12 mouse cellular contexts compared by ENCODE assay signal in genomic region chr13:24187026-24187425, GRCm38 (mm10).
"Had no signal": no experiment of that assay in that cellular context is flagged by ENCODE, and none has a peak within 500 bp of the region (broad histone marks: within the 10 kb centered on the region; RNA-seq: fewer than 3 reads in every experiment).

No protein-coding gene starts in this region.

- H3K9ac ChIP-seq: limb, embryonic 13.5 days; liver, embryonic 14.5 days; midbrain, embryonic 12.5 days; neural tube, embryonic 13.5 days had no signal

- H3K27me3 ChIP-seq: limb, embryonic 13.5 days; midbrain, embryonic 12.5 days; neural tube, embryonic 13.5 days had no signal

- H3K27ac ChIP-seq: left cerebral cortex, adult 2 months; limb, embryonic 13.5 days; liver, embryonic 14.5 days; midbrain, embryonic 12.5 days; neural tube, embryonic 13.5 days had no signal

- ATAC-seq: midbrain, embryonic 16.5 days had no signal

- DNase-seq: lung, adult 18-20 months; retina, postnatal 1 day; right cerebral cortex, postnatal 4 days; spleen, adult 18-20 months; thymus, adult 18-20 months; thymus, postnatal 14 days had no signal

- H3K36me3 ChIP-seq: limb, embryonic 13.5 days; midbrain, embryonic 12.5 days; neural tube, embryonic 13.5 days had no signal

- H3K4me3 ChIP-seq: left cerebral cortex, adult 2 months; limb, embryonic 13.5 days; midbrain, embryonic 12.5 days; neural tube, embryonic 13.5 days had no signal

- H3K9me3 ChIP-seq: limb, embryonic 13.5 days; midbrain, embryonic 12.5 days; neural tube, embryonic 13.5 days had no signal

- H3K4me2 ChIP-seq: limb, embryonic 13.5 days; midbrain, embryonic 12.5 days; neural tube, embryonic 13.5 days had no signal
